Mouse (Mus musculus): ENCODE measurements at regions not wholly inside any gene's neighbourhood (a gene's known extent, or its start where the extent isn't known, plus 50 kb on each side); places are given as distances from the start of the nearest gene placed in this dataset.

GRCm38 (mm10) chr15:97502056-97502455 lies 203.6 kb downstream of the Rpap3 start:
- DNase-seq (ENCODE audit: low spot score in 2 of 2) = no peak

- DNase-seq (ENCODE audit: low spot score in 2 of 2) = no peak
These were observed 204.2 kb downstream of the Rpap3 start for GRCm38 (mm10) chr15:97501420-97501819.

- DNase-seq (ENCODE audit: low spot score in 2 of 2) = no peak
These were observed 205.7 kb downstream of the Rpap3 start for GRCm38 (mm10) chr15:97499821-97500385.

- no peak for DNase-seq (ENCODE audit: low spot score in 2 of 2)
These were observed 206.4 kb downstream of the Rpap3 start for GRCm38 (mm10) chr15:97499240-97499639.

GRCm38 (mm10) chr15:97498375-97498774 lies 207.2 kb downstream of the Rpap3 start:
- DNase-seq (ENCODE audit: low spot score in 2 of 2) = no peak

- no peak for DNase-seq (ENCODE audit: low spot score in 2 of 2)
These were observed 209.6 kb downstream of the Rpap3 start for GRCm38 (mm10) chr15:97496026-97496425.

GRCm38 (mm10) chr15:97493340-97493739 lies 212.3 kb downstream of the Rpap3 start:
- DNase-seq (ENCODE audit: low spot score in 2 of 2) = no peak

GRCm38 (mm10) chr15:97491796-97492195 lies 213.8 kb downstream of the Rpap3 start:
- no peak for DNase-seq (ENCODE audit: low spot score in 2 of 2)

- no peak for DNase-seq (ENCODE audit: low spot score in 2 of 2)
These were observed 218.2 kb downstream of the Rpap3 start for GRCm38 (mm10) chr15:97487425-97487824.

- no peak for DNase-seq (ENCODE audit: low spot score in 2 of 2)
These were observed 225.1 kb upstream of the Amigo2 start for GRCm38 (mm10) chr15:97471986-97472779.

GRCm38 (mm10) chr15:97471476-97471875 lies 224.4 kb upstream of the Amigo2 start:
- no peak for DNase-seq (ENCODE audit: low spot score in 2 of 2)

- DNase-seq (ENCODE audit: low spot score in 2 of 2) = no peak
These were observed 222.7 kb upstream of the Amigo2 start for GRCm38 (mm10) chr15:97469684-97470344.

- DNase-seq (ENCODE audit: low spot score in 2 of 2) = no peak
These were observed 221.9 kb upstream of the Amigo2 start for GRCm38 (mm10) chr15:97468732-97469683.

- no peak for DNase-seq (ENCODE audit: low spot score in 2 of 2)
These were observed 220.8 kb upstream of the Amigo2 start for GRCm38 (mm10) chr15:97467781-97468485.

- no peak for DNase-seq (ENCODE audit: low spot score in 2 of 2)
These were observed 219.9 kb upstream of the Amigo2 start for GRCm38 (mm10) chr15:97466906-97467465.

- no peak for DNase-seq (ENCODE audit: low spot score in 2 of 2)
These were observed 219.0 kb upstream of the Amigo2 start for GRCm38 (mm10) chr15:97466110-97466509.

- DNase-seq (ENCODE audit: low spot score in 2 of 2) = no peak
These were observed 218.3 kb upstream of the Amigo2 start for GRCm38 (mm10) chr15:97465366-97465765.

- DNase-seq (ENCODE audit: low spot score in 2 of 2) = no peak
These were observed 217.7 kb upstream of the Amigo2 start for GRCm38 (mm10) chr15:97464737-97465136.

GRCm38 (mm10) chr15:97462587-97462986 lies 215.5 kb upstream of the Amigo2 start:
- no peak for DNase-seq (ENCODE audit: low spot score in 2 of 2)

GRCm38 (mm10) chr15:97462006-97462405 lies 214.9 kb upstream of the Amigo2 start:
- DNase-seq (ENCODE audit: low spot score in 2 of 2) = no peak

- no peak for DNase-seq (ENCODE audit: low spot score in 2 of 2)
These were observed 214.0 kb upstream of the Amigo2 start for GRCm38 (mm10) chr15:97461060-97461459.

All from frontal cortex, postnatal 10 days (tissue).